Mouse (Mus musculus) embryonic fibroblast, embryonic 13.5 days (primary cell): ENCODE measurements around the gene Srp9.

Experiments
- CTCF ChIP-seq: IDR thresholded peaks from 2 replicates; pipeline ENCODE4 v1.5.1; 2011; ENCODE audit warnings: mild to moderate bottlenecking, control low read depth, low read length, moderate library complexity, borderline replicate concordance; ENCODE audit not compliant: insufficient read depth
- POLR2A ChIP-seq: IDR thresholded peaks from 2 replicates; pipeline ENCODE4 v1.6.1; 2011; ENCODE audit warnings: low read depth, mild to moderate bottlenecking, control low read depth, low read length, moderate library complexity

- TF ChIP-seq POLR2A (no peak), CTCF (no peak)
Measured at GRCm38 (mm10) chr1:182149966-182150365, 25.4 kb downstream of the Srp9 start.
